Mouse (Mus musculus): ENCODE results near the gene Lilrb4a. TPM values are rescaled to one million over a fixed set of nuclear protein-coding genes. Genes with fewer than 3 reads are reported as not detected.
"Not testable (repeated sequence)": the region's sequence is repeated elsewhere in the genome, so short reads cannot be mapped to it uniquely, and the experiment has no call there.

Gene Lilrb4a
- under 1 TPM in 1 of 2 experiments, not detected in 1; 0.46 TPM for total RNA-seq (2021)

- DNase-seq, result not testable (repeated sequence)
These were observed at the start of gene Lilrb4a for GRCm38 (mm10) chr10:51490691-51491090. Lilrb4a (plus strand) TSS chr10:51490956.

GRCm38 (mm10) chr10:51451610-51452009 lies 39.1 kb upstream of the Lilrb4a start:
- no peak for DNase-seq

- no peak for DNase-seq
These were observed 37.0 kb upstream of the Lilrb4a start for GRCm38 (mm10) chr10:51453616-51454298.

- no peak for DNase-seq
These were observed 36.4 kb upstream of the Lilrb4a start for GRCm38 (mm10) chr10:51454365-51454764.

- DNase-seq, result no peak
These were observed 35.0 kb upstream of the Lilrb4a start for GRCm38 (mm10) chr10:51455762-51456161.

- DNase-seq, result no peak
These were observed 34.4 kb upstream of the Lilrb4a start for GRCm38 (mm10) chr10:51456369-51456768.

- not testable (repeated sequence) for DNase-seq
These were observed 27.0 kb upstream of the Lilrb4a start for GRCm38 (mm10) chr10:51463800-51464199.

GRCm38 (mm10) chr10:51480397-51480796 lies 10.4 kb upstream of the Lilrb4a start, which contains the start of the genes Gm49339 and Lilr4b:
Gm49339 (plus strand) TSS chr10:51480612.
Lilr4b (plus strand) TSS chr10:51480632.
- not testable (repeated sequence) for DNase-seq

- DNase-seq, result no peak
These were observed 29.3 kb downstream of the Lilrb4a start for GRCm38 (mm10) chr10:51520021-51520420.

- no peak for DNase-seq
These were observed 30.7 kb downstream of the Lilrb4a start for GRCm38 (mm10) chr10:51521453-51521852.

GRCm38 (mm10) chr10:51526090-51526489 lies 35.3 kb downstream of the Lilrb4a start:
- no peak for DNase-seq

- no peak for DNase-seq
These were observed 35.9 kb downstream of the Lilrb4a start for GRCm38 (mm10) chr10:51526633-51527032.

- no peak for DNase-seq
These were observed 38.2 kb downstream of the Lilrb4a start for GRCm38 (mm10) chr10:51528840-51529434.

GRCm38 (mm10) chr10:51529497-51529896 lies 38.7 kb downstream of the Lilrb4a start:
- DNase-seq, result no peak

GRCm38 (mm10) chr10:51530813-51531212 lies 40.1 kb downstream of the Lilrb4a start:
- no peak for DNase-seq

Other genes starting within 250 kb of the Lilrb4a start
- gene Gm49339, start 10.3 kb upstream of the Lilrb4a start, total RNA-seq (2021), result not detected
- gene Lilr4b, start 10.3 kb upstream of the Lilrb4a start, total RNA-seq (2021), result under 1 TPM in 1 of 2 experiments, not detected in 1; 0.25 TPM
- not detected for gene Fam162b, start 99.6 kb downstream of the Lilrb4a start, total RNA-seq (2021)
- not detected for gene Gprc6a, start 140.5 kb downstream of the Lilrb4a start, total RNA-seq (2021)
- gene Rfx6, start 186.8 kb downstream of the Lilrb4a start, total RNA-seq (2021), result not detected

All from layer of hippocampus, postnatal 36 days (tissue).